Mouse (Mus musculus) natural killer cell, adult 2 months (primary cell): ENCODE data around the gene Prc1.
"Not testable (repeated sequence)": the region's sequence is repeated elsewhere in the genome, so short reads cannot be mapped to it uniquely, and the experiment has no call there.

ENCODE experiments used
- DNase-seq, 2 experiments: peaks; one replicate each; pipeline ENCODE4 v3.0.0; 2022; ENCODE audit warnings: low spot score in 2 of 2

Prc1 gene

DNA sequence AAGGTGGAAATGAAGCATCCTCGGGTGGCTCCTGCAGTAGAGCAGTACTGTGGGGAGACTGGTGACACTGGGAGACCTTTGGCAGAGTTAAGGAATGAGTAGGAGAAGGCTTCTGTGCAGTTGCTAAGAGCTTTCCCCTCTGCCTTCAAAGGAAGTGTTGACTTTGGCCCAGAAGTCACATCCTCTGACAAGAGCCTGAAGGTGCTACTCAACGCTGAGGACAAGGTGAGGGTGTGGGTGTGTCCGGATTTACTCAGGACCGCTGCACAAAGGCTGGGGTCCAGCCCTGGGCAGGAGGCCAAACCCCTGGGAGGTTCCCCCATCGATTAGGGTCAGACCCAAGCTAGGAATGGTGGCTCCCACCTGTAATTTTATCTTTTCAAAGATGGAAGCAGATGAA, 9.9 kb upstream of the Prc1 start:
- no peak for DNase-seq

DNA sequence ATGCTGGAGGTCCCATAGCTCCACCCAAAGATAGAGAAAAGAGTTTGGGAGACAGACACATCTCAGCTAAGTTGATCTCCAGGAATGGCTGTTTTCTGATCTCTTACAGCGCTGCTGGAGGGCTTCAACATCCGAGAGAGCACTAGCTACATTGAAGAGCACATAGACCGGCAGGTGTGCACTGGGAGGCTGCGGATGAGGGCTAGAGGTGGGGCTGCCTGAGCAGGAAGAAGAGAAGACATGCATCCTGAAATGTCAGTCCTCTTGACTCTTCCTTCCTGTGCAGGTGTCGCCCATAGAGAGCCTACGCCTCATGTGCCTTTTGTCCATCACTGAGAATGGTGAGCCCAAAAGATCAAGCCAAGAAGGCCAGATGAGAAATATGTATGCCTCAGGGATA, 8.5 kb upstream of the Prc1 start:
- DNase-seq: no peak

DNA sequence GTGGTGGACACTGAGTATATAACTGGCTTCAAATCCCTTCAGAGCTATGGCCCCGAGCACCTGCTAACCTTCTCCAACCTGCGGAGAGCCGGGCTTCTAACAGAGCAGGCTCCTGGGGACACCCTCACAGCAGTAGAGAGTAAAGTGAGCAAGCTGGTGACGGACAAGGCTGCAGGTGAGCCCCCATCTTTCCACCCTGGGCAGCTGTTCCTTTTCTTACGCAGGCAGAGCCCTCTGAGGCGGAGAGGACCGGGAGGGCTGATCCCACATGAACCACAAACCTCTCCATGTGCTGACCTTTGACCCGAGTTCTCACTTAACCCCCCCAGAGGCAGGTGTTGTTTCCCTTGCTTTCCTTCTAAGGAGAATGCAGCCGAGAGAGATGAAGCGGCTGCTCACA, 6.5 kb upstream of the Prc1 start:
- DNase-seq: no peak

DNA sequence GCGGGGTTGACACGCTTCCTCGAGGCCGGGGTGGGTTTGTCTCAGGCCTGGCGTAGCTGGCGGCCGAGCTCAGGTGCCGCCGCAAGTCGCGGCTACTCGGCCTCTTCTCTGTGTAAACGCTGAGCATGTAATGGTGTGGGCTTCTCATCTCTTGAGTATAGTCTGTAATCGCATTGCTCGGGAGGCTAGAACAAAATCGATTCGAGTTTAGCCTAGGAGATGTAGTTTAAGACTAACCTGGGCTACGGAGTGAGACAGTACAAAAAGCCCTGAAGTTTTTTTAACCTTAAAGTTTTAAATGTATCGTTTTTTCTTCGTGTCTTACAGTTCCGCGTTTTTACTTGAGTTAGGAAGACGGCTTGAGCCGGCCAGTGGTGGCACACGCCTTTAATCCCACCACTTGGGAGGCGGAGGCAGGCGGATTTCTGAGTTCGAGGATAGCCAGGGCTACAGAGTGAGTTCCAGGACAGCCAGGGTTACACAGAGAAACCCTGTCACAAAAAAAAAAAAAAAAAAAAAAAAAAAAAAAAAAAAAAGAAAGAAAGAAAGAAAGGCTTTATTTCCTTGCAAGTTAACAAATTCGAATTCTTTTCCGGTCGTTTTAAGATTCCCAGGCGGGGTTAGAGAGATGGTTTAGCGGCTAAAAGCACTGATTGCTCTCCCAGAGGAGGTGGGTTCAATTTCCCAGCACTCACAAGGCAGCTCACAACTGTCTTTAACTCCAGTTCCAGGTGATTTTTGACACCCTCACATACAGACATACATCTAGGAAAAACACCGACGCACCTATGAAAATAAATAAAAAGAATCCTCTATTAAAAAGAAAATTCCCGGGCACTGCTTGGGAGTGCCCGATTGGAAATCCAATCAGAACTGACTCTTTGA, 756 bp downstream of the Prc1 start:
- DNase-seq: no peak

DNA sequence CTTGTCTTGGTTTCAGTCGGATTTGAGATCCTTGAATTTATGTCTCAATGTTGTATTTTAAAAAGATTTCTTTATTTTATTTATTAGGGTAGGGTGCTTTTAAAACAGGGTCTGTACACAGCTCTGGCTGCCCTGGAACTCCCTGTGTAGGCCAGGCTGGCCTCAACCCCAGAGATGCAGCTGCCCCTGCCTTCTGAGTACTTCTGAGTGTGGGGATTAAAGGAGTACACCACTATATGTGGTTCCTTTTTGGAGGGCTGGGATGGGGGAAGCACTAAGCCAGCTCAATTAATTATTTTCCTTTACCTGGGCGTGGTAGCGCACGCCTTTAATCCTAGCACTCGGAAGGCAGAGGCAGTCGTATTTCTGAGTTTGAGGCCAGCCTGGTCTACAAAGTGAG, 2.2 kb downstream of the Prc1 start:
- no peak for DNase-seq

DNA sequence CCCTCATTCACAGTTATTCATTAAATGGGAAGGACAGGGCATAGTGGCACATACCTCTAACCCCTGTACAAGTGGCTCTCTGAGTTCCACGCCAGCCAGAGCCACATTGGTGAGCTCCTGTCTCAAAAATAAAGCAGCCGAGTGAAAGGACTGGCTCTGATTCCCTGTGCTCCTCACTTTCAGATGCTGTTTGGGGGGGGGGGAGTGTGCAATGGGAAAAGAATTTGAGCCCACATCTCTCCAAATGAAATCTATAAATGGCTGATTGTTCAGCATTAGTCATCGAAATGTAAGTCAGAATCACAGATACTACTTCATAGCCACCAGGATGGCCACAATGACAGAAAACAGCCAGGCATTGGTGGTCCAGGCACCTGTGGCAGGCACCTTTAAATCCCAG, 2.8 kb downstream of the Prc1 start:
- DNase-seq: no peak

DNA sequence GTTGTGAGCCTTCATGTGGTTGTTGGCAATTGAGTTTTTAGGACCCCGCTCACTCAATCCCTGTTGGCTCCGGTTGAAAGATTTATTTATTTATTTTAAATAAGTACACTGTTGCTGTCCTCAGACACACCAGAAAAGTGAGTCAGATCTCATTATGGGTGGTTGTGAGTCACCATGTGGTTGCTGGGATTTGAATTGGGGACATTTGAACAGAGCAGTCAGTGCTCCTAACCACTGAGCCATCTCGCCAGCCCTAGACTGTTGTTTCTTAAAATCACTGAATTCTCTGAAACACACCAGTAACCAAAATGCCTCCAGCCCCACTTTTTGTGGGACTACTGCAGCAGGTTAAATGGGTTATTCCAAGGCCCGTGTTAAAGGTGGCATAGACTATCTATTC, 4.5 kb downstream of the Prc1 start:
- no peak for DNase-seq

DNA sequence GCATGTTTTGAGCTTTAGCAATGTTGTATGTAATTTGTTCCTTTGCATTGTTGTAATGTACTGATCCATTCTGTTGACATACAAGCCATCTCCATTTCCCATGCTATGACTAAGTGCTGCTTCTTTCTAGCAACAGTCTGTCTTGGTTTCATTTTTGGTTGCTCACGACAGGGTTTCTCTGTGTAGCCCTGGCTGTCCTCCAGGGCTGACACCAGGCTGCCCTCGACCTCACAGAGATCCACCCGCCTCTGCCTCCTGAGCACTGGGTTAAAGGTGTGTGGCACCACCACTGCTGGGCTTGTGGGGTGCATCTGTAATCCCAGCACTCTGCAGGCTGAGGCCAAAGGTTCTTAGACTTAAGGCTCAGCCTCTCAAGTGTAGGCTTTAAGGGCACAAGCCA, 5.3 kb downstream of the Prc1 start:
- DNase-seq: peak; percentile 12 to 35

DNA sequence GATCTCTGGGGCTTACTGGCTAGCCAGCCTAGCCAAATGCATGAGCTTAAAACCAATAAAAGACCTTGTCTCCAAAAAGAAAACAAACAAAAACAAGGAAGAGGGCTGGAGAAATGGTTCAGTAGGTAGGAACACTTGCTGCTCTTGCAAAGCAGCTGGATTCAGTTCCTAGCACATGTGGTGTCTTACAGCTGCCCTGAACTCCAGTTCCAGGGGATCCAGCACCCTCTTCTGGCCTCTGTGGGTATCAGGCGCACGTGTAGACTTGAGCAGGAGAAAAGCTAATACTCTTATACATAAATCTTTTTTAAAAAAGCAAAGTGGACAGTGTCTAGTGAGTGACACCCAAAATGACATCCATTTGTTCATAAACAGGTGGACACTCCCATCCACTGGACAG, 7.3 kb downstream of the Prc1 start:
- no peak for DNase-seq

DNA sequence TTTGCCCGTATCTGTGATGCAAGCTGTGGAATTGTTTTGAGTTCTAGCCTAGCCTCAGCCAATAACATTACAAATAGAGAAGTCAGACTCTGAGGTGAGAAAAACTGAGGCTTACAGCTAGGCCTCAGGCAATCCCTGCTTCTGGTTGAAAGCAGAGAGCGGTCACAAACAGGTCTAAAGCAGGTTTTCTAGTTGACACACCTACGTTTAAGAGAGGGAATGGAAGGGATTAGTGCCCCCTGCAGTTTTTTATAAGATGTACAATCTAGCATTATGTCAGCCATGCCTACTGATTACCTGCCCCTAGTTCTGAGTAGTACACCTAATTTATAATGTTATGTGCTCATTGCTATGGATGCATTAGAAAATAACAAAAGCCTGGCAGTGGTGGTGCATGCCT, 13.5 kb downstream of the Prc1 start:
- DNase-seq: no peak

DNA sequence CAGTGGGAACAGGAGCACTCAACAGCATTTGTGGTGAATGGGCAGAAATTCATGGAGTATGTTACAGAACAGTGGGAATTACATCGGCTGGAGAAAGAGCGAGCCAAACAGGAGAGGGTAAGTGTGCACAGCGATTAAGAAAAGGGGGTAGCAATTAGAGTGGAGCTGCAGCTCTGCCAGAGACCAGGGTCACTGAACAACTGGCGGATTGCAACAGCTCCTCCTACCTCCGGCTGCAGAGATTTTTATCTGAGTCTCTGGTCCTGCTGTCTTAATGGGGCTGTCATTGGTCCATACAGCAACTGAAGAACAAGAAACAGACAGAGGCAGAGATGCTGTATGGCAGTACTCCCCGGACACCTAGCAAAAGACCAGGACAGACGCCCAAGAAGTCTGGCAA, 16.5 kb downstream of the Prc1 start:
- no peak for DNase-seq

DNA sequence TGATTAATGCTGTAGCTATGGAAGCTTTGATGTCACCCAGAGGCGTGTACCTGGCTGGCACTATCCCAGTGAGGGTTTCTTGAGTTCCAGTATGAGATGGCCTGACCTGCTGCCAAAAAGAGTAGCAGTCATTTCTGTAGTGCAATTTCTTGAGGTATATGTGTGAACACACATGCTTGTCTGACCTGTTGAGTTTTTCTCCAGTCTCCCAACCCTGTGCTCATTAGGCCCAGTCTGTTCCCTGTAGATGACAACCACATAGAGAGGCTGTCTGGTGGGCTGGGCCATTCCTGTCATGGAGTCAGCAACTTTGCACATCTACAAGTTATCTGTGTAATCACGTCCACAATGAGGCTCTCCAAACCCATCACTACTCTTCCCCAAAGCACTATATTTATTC, 21.5 kb downstream of the Prc1 start:
- DNase-seq: no peak

DNA sequence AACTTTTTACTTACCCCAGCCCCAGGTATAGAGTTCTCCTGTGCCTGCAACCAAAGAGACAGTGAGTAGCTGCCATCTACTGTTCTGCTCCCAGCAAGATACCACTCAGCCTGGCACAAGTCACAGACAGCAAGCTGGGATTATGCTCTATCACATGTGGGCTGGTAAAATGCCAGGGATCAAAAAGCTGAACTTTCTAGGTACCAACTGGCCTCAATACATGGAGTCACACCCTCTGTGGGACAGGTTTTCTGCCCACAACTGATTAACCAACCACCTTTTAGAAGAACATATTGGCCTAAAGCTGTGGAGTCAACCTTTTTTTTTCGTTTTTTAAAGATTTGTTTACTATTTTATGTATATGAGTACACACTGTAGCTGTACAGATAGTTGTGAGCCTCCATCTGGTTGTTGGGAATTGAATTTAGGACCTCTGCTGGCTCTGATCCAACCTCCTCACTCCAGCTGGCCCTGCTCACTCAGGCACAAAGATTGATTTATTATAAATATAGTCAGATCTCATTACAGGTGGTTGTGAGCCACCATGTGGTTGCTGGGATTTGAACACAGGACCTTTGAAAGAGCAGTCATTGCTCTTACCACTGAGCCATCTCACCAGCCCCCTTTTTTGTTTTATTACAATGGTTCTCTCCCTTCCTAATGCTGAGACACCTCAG, 23.3 kb downstream of the Prc1 start:
- DNase-seq: no peak

DNA sequence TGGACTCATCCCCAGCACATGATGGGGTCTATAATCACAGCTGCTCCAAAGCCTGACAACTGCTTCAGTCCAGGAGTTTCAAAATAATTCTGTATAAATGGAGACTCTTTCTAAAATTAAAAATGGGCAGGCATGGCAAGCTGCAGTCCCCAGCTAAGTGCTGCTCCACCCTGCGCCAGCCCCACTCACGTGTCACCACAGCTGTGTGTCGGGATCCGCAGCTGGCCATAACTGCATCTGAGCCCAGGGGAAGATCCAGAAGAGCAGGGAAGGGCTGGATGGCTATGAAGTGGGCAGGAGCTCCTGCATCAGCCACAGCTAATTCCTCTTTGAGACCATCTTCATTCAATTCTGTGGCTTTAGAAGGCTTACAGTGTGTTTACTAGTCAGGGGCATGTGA, 24.4 kb downstream of the Prc1 start:
- no peak for DNase-seq

DNA sequence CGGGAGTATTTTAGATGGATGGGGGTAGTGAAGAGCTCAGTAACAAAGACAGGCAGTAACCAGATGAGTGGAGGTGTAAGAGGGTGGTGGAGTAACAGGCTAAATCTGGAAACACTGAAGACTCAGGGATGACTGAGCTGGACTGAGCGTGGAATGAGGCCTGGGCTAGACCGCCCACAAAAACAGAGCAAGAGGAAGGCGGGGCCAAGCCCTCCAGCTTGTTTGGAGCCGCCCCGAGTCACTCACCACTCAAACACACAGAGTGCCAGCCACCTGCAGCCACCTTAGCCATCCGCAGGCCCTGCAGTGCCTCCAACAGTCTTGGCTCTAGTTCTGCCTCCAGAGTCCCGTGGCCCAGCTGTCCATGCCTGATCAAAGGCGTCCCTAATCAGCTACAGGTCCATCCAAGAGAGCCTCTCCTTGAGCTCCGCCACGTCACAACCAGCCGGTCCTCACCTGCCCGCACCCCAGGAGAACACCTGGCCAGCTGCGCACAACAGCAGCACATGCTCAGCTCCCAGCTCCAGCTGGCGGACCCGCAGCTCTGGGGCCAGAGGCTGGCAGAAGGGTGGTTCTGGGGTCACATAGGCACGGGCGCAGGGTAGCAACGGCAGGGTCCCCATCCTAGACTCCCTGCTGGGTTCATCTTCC, 25.7 kb downstream of the Prc1 start:
- no peak for DNase-seq

DNA sequence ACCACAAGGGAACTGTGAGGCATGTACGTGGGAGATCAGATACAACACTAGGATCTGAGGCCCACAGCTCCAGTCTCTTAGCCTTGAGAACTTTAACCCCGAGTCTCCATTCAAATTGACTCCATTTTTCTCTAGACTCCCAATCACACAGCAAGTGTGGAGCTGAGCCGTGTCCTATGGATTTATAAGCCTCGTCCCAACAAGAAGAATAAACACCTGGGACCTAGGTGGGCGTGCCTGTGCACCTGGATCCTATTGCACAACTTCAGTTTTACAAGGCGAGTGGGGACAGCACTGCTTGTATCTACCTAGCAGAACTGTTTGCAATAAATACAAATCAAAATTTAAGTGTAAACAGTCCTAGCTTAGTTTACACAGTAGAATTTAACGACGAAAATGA, 29.1 kb downstream of the Prc1 start:
- DNase-seq: no peak

DNA sequence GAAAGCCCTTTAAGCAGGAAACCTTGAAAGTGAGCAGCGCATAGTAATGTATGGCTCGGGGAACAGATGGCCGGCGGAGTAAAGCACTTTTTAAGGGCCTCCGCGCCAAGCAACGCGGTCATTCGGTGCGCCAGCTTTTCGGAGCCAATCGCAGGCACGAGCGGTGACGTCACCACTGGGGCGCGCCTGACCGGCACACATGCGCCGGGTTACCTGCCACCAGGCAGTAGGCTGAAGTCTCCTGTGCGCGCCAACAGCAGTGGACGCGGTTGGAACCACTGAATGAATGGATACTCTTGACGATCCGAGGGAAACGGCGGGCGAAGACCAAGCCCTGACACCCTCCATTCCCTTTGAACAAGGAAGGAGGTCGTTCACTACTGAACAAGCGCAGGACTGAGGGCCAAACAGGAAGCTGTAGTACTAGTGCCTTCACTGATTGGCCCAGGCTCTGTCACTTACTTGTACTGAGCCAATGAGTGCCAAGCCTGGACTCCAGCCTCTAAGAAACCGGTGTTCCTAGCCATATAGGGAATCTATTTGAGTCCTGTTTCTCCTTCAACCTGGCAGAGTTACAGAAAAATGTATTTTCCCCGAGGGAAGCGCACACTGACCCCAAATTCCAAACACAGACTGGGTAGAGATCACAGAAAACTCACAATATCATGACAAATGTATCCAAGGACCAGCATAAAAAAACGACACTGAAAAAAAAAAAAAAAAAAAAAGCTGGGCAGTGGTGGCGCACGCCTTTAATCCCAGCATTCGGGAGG, 30.0 kb downstream of the Prc1 start, which contains the start of gene Rccd1:
Gene Rccd1, minus strand, starts transcription at position 412 of the 773 bp plus-strand sequence.
- DNase-seq: peak; percentile 88 to 91

DNA sequence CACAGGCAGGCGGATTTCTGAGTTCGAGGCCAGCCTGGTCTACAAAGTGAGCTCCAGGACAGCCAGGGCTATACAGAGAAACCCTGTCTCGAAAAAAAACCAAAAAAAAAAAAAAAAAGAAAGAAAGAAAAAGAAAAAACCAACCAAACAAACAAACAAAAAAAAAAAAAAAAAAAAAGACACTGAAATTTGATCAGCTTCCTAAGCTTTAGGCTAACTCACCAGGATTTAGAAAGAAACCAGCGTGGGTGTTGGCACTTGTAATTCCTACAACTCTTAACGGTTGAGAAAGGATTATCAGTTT, 30.5 kb downstream of the Prc1 start:
- not testable (repeated sequence) for DNase-seq

DNA sequence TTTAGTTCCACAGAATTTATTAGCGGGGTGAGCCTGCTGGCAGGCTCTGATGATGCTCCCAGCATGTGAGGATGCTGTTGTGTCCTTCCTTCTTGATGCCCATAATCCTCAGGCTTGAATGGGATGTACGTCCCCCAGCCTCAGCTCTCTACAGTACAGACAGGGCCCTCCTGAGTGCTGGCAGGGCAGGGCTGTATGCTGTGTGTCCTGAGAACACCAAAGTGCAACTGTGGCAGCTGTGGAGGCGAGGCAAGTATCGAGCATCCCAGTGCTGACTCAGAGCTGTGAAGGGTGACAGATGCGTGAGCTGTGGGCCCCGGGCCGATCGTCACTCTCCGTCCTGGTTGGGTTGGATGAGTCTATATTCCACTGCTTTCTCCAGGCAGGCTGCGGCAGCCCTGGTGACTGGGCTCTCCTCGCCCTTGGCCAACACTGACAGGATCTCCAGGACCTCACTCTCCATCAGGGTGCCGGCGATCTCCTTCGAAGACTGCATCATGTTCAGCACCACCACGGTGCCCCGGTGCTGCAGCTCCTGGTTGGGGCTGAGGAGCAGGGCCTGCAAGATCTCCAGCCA, 31.1 kb downstream of the Prc1 start:
- DNase-seq: no peak

DNA sequence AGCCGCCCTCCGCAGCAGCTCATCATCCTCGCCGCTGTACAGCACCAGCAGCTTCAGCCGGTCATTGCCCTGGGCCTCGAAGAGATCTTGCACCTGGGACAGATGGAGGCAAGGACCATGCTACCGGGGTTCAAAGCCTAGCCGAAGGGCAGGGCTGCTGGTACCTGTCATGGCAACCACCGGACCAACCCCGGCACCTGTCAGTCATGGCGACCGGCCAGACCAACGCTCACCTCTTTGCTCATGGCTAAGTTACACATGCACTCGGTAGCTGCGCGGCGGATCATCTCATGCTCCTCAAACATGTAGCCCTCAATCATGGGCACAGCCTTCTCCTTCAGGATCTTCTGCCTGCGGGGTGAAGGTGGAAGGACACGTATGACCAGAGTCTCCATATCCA, 31.8 kb downstream of the Prc1 start:
- DNase-seq: no peak

DNA sequence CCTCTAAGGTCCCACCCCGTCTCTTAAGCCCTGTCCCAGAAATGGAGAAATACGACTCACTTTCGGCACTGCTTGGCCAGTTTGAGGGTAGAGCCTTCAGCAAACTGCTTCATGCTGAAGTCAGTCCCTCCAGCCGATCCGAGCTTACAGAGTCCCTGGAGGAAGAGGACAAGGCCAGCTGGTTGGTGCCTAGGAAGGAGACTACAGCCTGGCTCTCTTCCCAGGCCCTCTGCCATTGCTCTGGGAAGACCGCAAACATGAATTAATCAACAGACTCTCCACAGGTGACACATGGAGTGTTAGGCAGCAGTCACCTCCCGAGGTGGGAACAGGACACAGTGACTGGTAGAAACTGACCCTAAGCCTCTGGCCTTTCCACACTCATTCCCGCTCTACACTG, 36.0 kb downstream of the Prc1 start:
- DNase-seq: no peak

DNA sequence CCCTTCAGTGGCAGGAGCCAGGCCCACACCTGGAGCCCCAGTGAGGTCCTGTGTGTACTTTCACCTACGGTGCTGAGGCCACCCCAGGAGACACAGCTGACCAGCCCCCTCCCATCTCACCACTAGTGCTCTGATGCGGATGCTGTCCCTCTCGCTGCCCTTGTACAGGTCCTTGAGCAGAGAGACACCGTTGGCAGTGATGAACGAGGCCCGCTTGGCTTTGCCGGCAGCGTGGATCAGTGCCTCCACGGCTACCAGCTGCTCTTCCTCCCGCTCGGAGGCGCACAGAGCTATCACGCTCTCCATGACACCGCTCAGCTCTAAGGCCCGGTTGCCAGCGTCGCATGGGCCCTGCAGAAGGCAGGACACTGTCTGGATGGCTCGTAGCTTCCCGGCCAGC, 37.2 kb downstream of the Prc1 start:
- DNase-seq: no peak
